Mouse (Mus musculus) liver, postnatal 0 days (tissue): ENCODE measurements around the gene Map3k9.

ENCODE experiments used
- CTCF ChIP-seq: sonication (generic); IDR thresholded peaks from 2 replicates; pipeline ENCODE4 v1.5.1; 2016; ENCODE audit warnings: antibody characterized with exemption, low read depth
- EP300 ChIP-seq: IDR thresholded peaks from 2 replicates; pipeline ENCODE4 v1.6.1; 2016; ENCODE audit warnings: antibody characterized with exemption, low read depth, mild to moderate bottlenecking

GRCm38 (mm10) chr12:81689505-81690056, 91.4 kb downstream of the Map3k9 start:
- TF ChIP-seq CTCF (no peak), EP300 (no peak)
